Mouse (Mus musculus): ENCODE results near the gene Kdm5a. TPM values are rescaled to one million over a fixed set of nuclear protein-coding genes. Genes with fewer than 3 reads are reported as not detected.

The Kdm5a gene
- polyA plus RNA-seq, 1 experiment from 2014 or later = 57.4 TPM

Other genes starting within 250 kb of the Kdm5a start
- gene D330020A13Rik, start 69.8 kb upstream of the Kdm5a start, polyA plus RNA-seq (2014; fragmentation: Nextera tagmentation; extraction: Ambion mirVana) = 0.15 TPM in 1 of 2 replicates, not detected in the other
- not detected in 2 replicates for gene B4galnt3, start 69.6 kb upstream of the Kdm5a start, polyA plus RNA-seq (2014; fragmentation: Nextera tagmentation; extraction: Ambion mirVana)
- gene Ccdc77, start 250 bp downstream of the Kdm5a start, polyA plus RNA-seq (2014; fragmentation: Nextera tagmentation; extraction: Ambion mirVana) = 24.7 and 24.8 TPM in 2 replicates
- 2.8 and 5.4 TPM in 2 replicates for gene Il17ra, start 99.1 kb downstream of the Kdm5a start, polyA plus RNA-seq (2014; fragmentation: Nextera tagmentation; extraction: Ambion mirVana)
- gene Tmem121b, start 129.7 kb downstream of the Kdm5a start, polyA plus RNA-seq (2014; fragmentation: Nextera tagmentation; extraction: Ambion mirVana) = 1.0 and 1.8 TPM in 2 replicates
- 12.9 and 13.8 TPM in 2 replicates for gene Hdhd5, start 167.2 kb downstream of the Kdm5a start, polyA plus RNA-seq (2014; fragmentation: Nextera tagmentation; extraction: Ambion mirVana)

All from hindbrain, embryonic 11.5 days (tissue).